Mouse (Mus musculus): ENCODE data around the gene Cd8a.

DNA sequence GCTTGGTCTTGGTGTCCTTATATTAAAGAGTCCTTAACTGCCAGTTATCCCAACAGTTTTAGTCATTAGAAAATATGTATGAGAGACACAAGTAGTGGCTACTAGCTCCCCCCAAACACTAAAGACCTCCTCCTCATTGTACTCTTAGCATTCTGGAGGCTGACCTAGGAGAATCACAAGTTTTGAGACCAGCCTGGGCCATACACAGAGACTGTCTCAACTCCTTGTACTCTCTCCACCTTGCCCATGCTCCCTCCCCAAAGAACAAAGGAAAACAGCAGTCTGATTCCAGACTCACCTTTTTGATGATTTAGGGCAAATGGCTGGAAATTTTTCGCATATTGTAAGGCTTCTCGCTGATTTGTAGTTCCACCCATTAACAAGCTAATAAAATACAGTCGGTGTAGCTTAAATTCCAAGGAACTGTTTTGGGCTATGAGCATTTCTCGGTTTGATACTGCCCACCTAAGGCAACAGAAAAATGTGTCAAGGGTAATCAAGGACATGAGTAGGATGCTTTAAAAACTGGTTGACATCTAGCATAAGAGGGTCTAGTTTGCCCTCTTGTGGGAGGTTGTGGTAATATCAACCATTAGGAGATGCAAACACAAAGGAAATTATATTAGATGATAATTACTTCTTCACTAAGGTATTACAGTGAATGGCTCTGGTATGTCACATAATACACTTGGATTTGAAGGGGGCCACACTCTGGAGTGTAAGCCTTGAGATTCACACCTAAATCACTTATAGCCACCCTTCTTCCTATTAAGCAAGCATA is 25.8 kb downstream of the Cd8a start:
- TF ChIP-seq CTCF (IDR thresholded peaks at IDR 0.05; ENCODE audit: extremely low read depth, insufficient read depth, low read length): peak; percentile 9; the same call in 1 of the 2 replicates
- no peak for TF ChIP-seq POLR2A (IDR thresholded peaks at IDR 0.05; ENCODE audit: extremely low read depth, insufficient read depth, low read length)

Measured in cortical plate, adult 2 months (tissue).